Mouse (Mus musculus) embryonic facial prominence, embryonic 12.5 days (tissue): ENCODE measurements at regions not wholly inside any gene's neighbourhood (a gene's known extent, or its start where the extent isn't known, plus 50 kb on each side); places are given as distances from the start of the nearest gene placed in this dataset.

ENCODE experiments used
- ATAC-seq: fragments of 200-750 bp; cut with Nextera tagmentation; 2 replicates; pipeline ENCODE4 v1.8.0; 2017; ENCODE audit not compliant: insufficient number of reproducible peaks, insufficient read depth, low FRiP score, low TSS enrichment
- H3K27ac ChIP-seq: fragments of 300-500 bp; sonication (generic); 2 replicates; pipeline ENCODE4 v1.5.1; 2016; ENCODE audit warnings: mild to moderate bottlenecking
- H3K27me3 ChIP-seq: fragments of 300-500 bp; sonication (generic); 2 replicates; pipeline ENCODE4 v1.6.1; 2016; ENCODE audit warnings: mild to moderate bottlenecking, moderate library complexity
- H3K36me3 ChIP-seq: fragments of 300-500 bp; sonication (generic); 2 replicates; pipeline ENCODE4 v1.6.1; 2016; ENCODE audit warnings: mild to moderate bottlenecking
- H3K4me1 ChIP-seq: fragments of 300-500 bp; sonication (generic); 2 replicates; pipeline ENCODE4 v1.6.1; 2016
- H3K4me2 ChIP-seq: fragments of 300-500 bp; sonication (generic); replicated peaks from 2 replicates; pipeline ENCODE4 v1.6.1; 2016; ENCODE audit warnings: mild to moderate bottlenecking, moderate library complexity
- H3K4me3 ChIP-seq: fragments of 300-500 bp; sonication (generic); 2 replicates; pipeline ENCODE4 v1.5.1; 2016; ENCODE audit warnings: mild to moderate bottlenecking
- H3K9ac ChIP-seq: fragments of 300-500 bp; sonication (generic); 2 replicates; pipeline ENCODE4 v1.6.1; 2016; ENCODE audit warnings: mild to moderate bottlenecking, moderate library complexity
- H3K9me3 ChIP-seq: fragments of 300-500 bp; sonication (generic); 2 replicates; pipeline ENCODE4 v1.6.1; 2016; ENCODE audit warnings: mild to moderate bottlenecking, moderate library complexity
- WGBS: fragments of 180-500 bp; shearing (Covaris S2); methylation state at CpG from one replicate; pipeline ENCODE4 v1.1.7; 2016; 5-methylcytosine and 5-hydroxymethylcytosine counted together

- 91% methylated on average over 11 of the region's 11 CpGs for WGBS
- no peak overlapping the region for H3K4me3 ChIP-seq
- no peaks in the 10 kb centered on the region for H3K9me3 ChIP-seq
- H3K27ac ChIP-seq = no peak overlapping the region
- H3K27me3 ChIP-seq = no peaks in the 10 kb centered on the region
- no peaks in the 10 kb centered on the region for H3K36me3 ChIP-seq
- H3K4me1 ChIP-seq = peaks cover 14% of the 10 kb centered on the region; the same call in 1 of the 2 replicates
- no peak overlapping the region for H3K9ac ChIP-seq
- no peak for ATAC-seq
- no peak overlapping the region for H3K4me2 ChIP-seq
These were observed 97.4 kb upstream of the Adpgk start for GRCm38 (mm10) chr9:59193971-59194370.

DNA sequence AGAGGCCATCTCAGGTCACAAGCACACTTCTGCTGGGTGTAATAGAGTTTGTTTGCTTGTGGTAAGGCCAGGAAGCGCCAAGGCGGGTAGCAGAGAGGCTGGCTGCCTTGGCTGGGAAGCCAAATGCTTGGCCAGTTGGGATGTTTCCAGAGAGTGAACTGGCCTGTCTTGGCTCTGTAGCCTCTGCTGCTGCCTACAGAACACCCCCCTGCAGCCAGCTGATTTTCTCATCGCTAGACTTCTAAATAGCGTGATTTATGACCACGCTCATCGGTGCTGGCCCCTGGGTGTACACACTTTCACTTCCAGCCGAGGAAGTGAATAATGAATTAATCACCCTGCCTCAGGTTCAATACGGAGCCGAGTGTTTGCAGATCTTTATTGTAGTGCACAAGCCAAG lies 102.2 kb upstream of the Adpgk start:
- Histone ChIP-seq H3K4me3 (no peak overlapping the region), H3K27me3 (no peaks in the 10 kb centered on the region), H3K4me1 (peaks cover 20% of the 10 kb centered on the region), H3K36me3 (no peaks in the 10 kb centered on the region), H3K27ac (no peak overlapping the region), H3K9ac (no peak overlapping the region), H3K4me2 (no peak overlapping the region), H3K9me3 (no peaks in the 10 kb centered on the region)
- WGBS = 71% methylated on average over 9 of the region's 9 CpGs
- no peak for ATAC-seq

DNA sequence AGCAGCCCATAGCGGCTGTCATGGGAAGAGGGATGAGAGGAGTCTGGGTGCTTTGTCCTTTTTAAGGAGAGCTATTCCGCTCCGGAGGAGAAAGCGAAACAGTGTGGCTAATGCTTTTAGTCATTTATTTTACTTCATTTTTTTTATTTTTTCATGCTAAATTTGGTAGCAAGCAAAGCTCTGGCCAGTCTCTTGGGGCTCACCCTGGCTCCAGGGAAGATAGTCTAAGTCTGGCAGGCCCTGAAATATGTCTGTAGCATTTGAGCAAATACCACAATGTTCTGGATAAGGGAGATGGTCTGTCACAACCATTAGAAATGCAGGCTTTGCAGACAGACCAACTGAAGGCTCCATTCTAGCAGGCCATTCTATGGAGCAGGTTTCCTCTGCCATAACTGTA lies 102.9 kb upstream of the Adpgk start:
- Histone ChIP-seq H3K36me3 (no peaks in the 10 kb centered on the region), H3K27ac (no peak overlapping the region), H3K9me3 (no peaks in the 10 kb centered on the region), H3K9ac (no peak overlapping the region), H3K4me3 (no peak overlapping the region), H3K27me3 (no peaks in the 10 kb centered on the region), H3K4me2 (no peak overlapping the region), H3K4me1 (peaks cover 20% of the 10 kb centered on the region)
- WGBS = 84% methylated on average over 4 of the region's 4 CpGs
- ATAC-seq = no peak

- Histone ChIP-seq H3K9me3 (no peaks in the 10 kb centered on the region), H3K27ac (no peak overlapping the region), H3K4me3 (no peak overlapping the region), H3K4me2 (no peak overlapping the region), H3K36me3 (no peaks in the 10 kb centered on the region), H3K4me1 (peaks cover 27% of the 10 kb centered on the region), H3K9ac (no peak overlapping the region), H3K27me3 (no peaks in the 10 kb centered on the region)
- no peak; the same call in 1 of the 2 replicates for ATAC-seq
- WGBS = 18% methylated on average over 4 of the region's 4 CpGs
These were observed 105.0 kb upstream of the Adpgk start for GRCm38 (mm10) chr9:59186326-59186725.

DNA sequence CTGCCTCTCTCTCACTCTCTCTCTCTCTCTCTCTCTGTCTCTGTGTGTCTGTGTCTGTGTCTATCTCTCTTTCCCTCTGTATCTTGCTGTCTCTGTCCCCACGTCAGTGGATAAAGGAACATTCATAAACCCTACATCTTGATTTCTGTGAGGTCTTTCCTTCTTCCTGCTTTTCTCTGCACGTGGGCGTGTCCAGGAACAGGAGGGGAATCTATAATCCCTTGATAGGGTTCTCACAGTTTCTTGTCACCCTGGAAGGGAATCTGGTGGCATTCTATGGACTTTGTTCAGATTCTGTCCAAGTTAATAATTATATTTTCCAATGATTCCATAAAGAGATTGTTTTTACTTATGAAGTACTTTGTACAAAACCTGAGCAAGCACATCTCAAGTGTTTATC lies 107.3 kb upstream of the Adpgk start:
- H3K27me3 ChIP-seq = no peaks in the 10 kb centered on the region
- peaks cover 27% of the 10 kb centered on the region for H3K4me1 ChIP-seq
- no peak for ATAC-seq
- H3K9ac ChIP-seq = no peak overlapping the region
- H3K9me3 ChIP-seq = no peaks in the 10 kb centered on the region
- no peaks in the 10 kb centered on the region for H3K36me3 ChIP-seq
- no peak overlapping the region for H3K27ac ChIP-seq
- WGBS = 52% methylated on average over 3 of the region's 3 CpGs
- no peak overlapping the region for H3K4me3 ChIP-seq
- H3K4me2 ChIP-seq = no peak overlapping the region

DNA sequence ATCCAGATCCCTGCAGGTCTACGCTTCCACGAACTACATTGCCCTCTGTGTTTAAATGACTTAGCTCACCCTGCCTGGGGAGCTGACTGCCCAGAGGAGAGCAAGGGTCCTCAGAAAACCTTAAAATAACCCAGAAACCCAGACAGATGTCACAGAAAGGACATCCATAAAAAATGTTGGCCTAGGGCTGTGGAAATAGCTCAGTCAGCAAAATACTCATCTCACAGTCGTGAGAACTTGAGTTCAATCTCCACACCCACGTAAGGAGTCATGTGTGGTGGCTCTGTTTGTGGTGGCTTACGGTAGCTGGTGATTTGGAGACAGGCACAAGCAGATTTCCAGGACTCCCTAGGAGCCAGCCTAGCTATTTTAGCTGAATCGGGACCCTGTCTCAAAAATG lies 108.5 kb upstream of the Adpgk start:
- H3K27me3 ChIP-seq = no peaks in the 10 kb centered on the region
- peaks cover 25% of the 10 kb centered on the region for H3K4me1 ChIP-seq
- H3K36me3 ChIP-seq = no peaks in the 10 kb centered on the region
- no peak overlapping the region for H3K27ac ChIP-seq
- no peak overlapping the region for H3K4me2 ChIP-seq
- H3K4me3 ChIP-seq = no peak overlapping the region
- WGBS = 62% methylated on average over 6 of the region's 6 CpGs
- no peak overlapping the region for H3K9ac ChIP-seq
- no peaks in the 10 kb centered on the region for H3K9me3 ChIP-seq
- ATAC-seq = no peak

DNA sequence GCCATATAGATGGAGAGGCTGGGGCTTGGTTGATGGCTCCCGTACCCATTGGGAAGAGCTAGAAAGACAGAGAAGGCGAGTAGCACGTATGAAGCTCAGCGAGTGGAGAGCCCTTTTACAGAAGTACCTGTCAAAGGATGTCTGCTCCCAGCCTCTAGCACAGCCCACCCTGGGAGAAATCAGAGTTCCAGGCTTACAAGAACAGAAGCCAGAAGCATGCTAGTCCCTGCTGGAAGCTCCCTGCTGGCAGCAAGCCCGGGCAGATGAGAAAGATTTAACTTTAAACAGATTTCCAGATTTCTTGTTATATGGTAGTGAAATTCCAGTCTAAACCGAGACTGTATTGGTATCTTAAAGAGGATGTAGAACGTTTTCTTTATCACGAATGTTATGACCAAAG lies 108.9 kb upstream of the Adpgk start:
- Histone ChIP-seq H3K36me3 (no peaks in the 10 kb centered on the region), H3K4me3 (no peak overlapping the region), H3K27ac (no peak overlapping the region; the same call in 1 of the 2 replicates), H3K4me2 (no peak overlapping the region), H3K27me3 (no peaks in the 10 kb centered on the region), H3K4me1 (peaks cover 23% of the 10 kb centered on the region), H3K9ac (no peak overlapping the region), H3K9me3 (no peaks in the 10 kb centered on the region)
- ATAC-seq = no peak
- 62% methylated on average over 8 of the region's 8 CpGs for WGBS

DNA sequence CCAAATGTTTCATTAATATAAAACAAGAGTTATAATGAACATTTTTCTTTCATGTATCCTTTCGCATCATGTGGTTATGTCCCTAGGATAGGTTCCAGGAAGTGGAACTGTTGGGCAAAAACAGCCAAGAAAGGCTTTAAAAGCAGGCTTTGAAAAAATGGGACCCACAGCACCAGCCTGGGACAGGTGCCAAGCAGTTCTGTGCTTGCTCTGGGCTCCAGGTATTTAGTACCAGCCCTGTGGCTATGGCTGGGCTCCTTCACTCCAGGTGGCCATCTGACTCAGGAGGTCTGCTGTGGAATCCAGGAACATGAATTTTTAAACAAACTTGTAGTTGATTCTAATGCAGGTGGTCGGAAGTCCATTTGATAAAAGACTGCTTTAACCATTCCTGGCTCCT lies 119.8 kb upstream of the Adpgk start:
- Histone ChIP-seq H3K4me3 (no peak overlapping the region), H3K4me1 (no peaks in the 10 kb centered on the region), H3K27me3 (no peaks in the 10 kb centered on the region), H3K36me3 (no peaks in the 10 kb centered on the region), H3K9me3 (no peaks in the 10 kb centered on the region; the same call in 1 of the 2 replicates), H3K27ac (no peak overlapping the region), H3K4me2 (no peak overlapping the region), H3K9ac (no peak overlapping the region)
- ATAC-seq = no peak
- WGBS = 83% methylated on average over 2 of the region's 2 CpGs

DNA sequence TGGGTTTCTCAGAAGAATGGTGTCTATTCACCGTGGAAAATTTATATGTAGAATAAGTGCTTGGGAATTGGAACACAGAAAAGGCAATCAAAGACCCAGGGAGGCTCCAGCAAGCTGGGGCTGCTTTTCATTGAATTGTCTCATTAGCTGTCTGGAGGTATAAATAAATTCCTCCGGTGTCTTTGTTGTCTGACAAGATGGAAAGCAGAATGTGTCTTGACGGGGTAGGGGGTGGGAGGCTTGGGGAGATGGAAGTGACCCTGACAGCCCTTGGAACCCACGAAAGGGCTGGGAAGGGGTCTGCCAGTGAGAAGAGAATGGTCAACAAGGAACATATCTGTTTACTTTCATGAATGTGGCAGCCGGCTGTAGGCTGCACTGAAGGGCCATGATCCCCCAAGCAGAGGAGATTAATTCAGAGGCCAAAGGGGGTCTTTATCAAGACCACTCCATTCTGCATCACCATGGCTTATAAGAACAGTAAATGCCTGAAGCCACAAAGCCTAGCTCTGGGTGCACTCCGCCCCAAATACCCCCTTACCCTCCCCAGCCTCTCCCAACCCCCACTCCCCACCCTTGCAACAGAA lies 127.2 kb upstream of the Neo1 start:
- Histone ChIP-seq H3K9me3 (no peaks in the 10 kb centered on the region), H3K27me3 (no peaks in the 10 kb centered on the region), H3K27ac (no peak overlapping the region), H3K9ac (no peak overlapping the region), H3K4me3 (no peak overlapping the region), H3K4me1 (peaks cover 3% of the 10 kb centered on the region; the same call in 1 of the 2 replicates), H3K36me3 (no peaks in the 10 kb centered on the region), H3K4me2 (no peak overlapping the region)
- 55% methylated on average over 6 of the region's 6 CpGs for WGBS
- no peak for ATAC-seq

DNA sequence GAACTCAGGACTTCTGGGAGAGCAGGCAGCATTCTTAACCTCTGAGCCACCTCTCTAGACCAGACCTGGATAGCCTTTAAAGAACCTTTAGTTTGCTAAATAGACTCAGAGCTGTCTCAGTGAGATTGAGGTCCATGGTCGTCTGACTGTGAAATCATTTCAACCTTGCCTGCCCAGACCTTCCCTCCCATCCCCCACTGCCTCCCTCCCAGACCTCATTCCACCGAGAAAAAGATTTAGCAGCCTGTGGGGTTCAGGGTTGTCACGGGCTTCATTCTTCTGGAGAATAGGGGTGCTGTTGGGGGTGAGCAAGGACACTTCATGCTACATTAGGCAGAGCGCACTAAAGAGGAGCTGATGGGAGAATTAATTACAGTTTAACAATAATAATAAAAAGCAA lies 126.7 kb upstream of the Neo1 start:
- H3K36me3 ChIP-seq = no peaks in the 10 kb centered on the region
- no peak overlapping the region for H3K4me2 ChIP-seq
- 50% methylated on average over 4 of the region's 4 CpGs for WGBS
- no peak overlapping the region for H3K27ac ChIP-seq
- no peak for ATAC-seq
- H3K4me1 ChIP-seq = peaks cover 3% of the 10 kb centered on the region; the same call in 1 of the 2 replicates
- H3K4me3 ChIP-seq = no peak overlapping the region
- H3K9ac ChIP-seq = no peak overlapping the region
- H3K9me3 ChIP-seq = no peaks in the 10 kb centered on the region
- no peaks in the 10 kb centered on the region for H3K27me3 ChIP-seq

DNA sequence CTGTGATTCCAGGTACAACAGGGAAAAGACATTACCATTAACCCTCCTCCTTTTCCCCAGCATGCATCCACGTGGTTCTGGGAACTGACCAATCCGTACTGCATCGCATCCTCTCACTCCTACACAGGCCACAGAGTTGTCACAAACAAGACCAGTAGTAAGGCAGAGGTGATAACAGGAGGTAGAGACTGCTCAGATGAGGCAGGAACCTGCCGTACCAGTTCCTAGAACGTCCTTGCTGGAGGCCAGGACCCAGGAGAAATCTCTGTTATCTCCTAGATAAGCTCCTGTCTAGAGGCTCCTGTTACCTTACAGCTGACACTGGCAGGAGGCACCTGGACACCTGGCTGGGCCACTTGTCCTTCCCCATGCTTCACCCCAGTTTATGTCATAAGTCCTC lies 121.4 kb upstream of the Neo1 start:
- Histone ChIP-seq H3K4me1 (no peaks in the 10 kb centered on the region), H3K27ac (no peak overlapping the region), H3K4me3 (no peak overlapping the region), H3K9ac (no peak overlapping the region), H3K9me3 (no peaks in the 10 kb centered on the region), H3K4me2 (no peak overlapping the region), H3K27me3 (no peaks in the 10 kb centered on the region), H3K36me3 (no peaks in the 10 kb centered on the region)
- 68% methylated on average over 5 of the region's 5 CpGs for WGBS
- ATAC-seq = no peak

GRCm38 (mm10) chr9:59153945-59154344 lies 117.7 kb upstream of the Neo1 start:
- H3K36me3 ChIP-seq = no peaks in the 10 kb centered on the region
- WGBS = 64% methylated on average over 3 of the region's 3 CpGs
- H3K9me3 ChIP-seq = no peaks in the 10 kb centered on the region
- no peaks in the 10 kb centered on the region for H3K27me3 ChIP-seq
- H3K27ac ChIP-seq = no peak overlapping the region
- ATAC-seq = no peak
- H3K4me3 ChIP-seq = no peak overlapping the region
- H3K4me1 ChIP-seq = no peaks in the 10 kb centered on the region
- H3K9ac ChIP-seq = no peak overlapping the region
- no peak overlapping the region for H3K4me2 ChIP-seq

- H3K4me3 ChIP-seq = no peak overlapping the region
- ATAC-seq = no peak
- no peak overlapping the region for H3K4me2 ChIP-seq
- 44% methylated on average over 5 of the region's 5 CpGs for WGBS
- no peak overlapping the region for H3K9ac ChIP-seq
- H3K4me1 ChIP-seq = no peaks in the 10 kb centered on the region
- no peaks in the 10 kb centered on the region for H3K27me3 ChIP-seq
- no peak overlapping the region for H3K27ac ChIP-seq
- H3K36me3 ChIP-seq = no peaks in the 10 kb centered on the region
- H3K9me3 ChIP-seq = no peaks in the 10 kb centered on the region
These were observed 116.9 kb upstream of the Neo1 start for GRCm38 (mm10) chr9:59153126-59153525.
